Mouse (Mus musculus): ENCODE measurements at regions not wholly inside any gene's neighbourhood (a gene's known extent, or its start where the extent isn't known, plus 50 kb on each side); places are given as distances from the start of the nearest gene placed in this dataset.

- Histone ChIP-seq H3K9me3 (ENCODE audit: low read length) (no peaks in the 10 kb centered on the region), H3K4me2 (replicated peaks; ENCODE audit: low read depth, low read length) (no peak overlapping the region), H3K9ac (replicated peaks; ENCODE audit: low read depth) (no peak overlapping the region), H3K27me3 (replicated peaks; ENCODE audit: insufficient read depth, low read length) (no peaks in the 10 kb centered on the region), H3K4me1 (ENCODE audit: insufficient read depth, low read depth, low read length) (no peaks in the 10 kb centered on the region), H3K4me3 (ENCODE audit: low read depth, low read length) (no peak overlapping the region), H3K36me3 (ENCODE audit: insufficient read depth, low read length) (no peaks in the 10 kb centered on the region), H3K27ac (ENCODE audit: low read length) (no peak overlapping the region)
- DNase-seq (ENCODE audit: low spot score) (no peak), ATAC-seq (no peak)
- 34% methylated on average over 6 of the region's 6 CpGs for WGBS
- TF ChIP-seq CTCF (IDR thresholded peaks at IDR 0.05): no peak
Observed at GRCm38 (mm10) chr6:145310601-145311000, 60.6 kb upstream of the Kras start.

DNA sequence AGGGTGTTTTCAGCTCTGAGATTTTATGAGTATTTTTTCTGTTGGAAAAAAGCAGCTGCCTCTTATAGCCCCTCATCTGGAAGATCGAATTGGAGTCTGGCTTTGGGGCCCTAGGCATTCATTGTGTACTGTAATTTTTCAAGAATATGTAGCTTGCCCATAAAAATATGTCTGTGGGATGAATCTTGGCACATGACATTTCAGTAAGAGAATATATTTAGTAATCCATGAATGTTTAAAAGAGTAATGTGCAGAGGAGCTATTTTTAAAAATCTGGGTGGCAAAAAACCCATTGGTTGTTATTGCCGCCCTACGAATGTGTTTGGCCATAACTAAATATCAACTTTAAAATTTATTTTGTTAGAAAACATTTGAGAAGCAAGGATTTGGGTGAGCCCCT, 59.0 kb upstream of the Kras start:
- WGBS: 74% methylated on average over 3 of the region's 3 CpGs
- Histone ChIP-seq H3K4me1 (ENCODE audit: insufficient read depth, low read depth, low read length) (no peaks in the 10 kb centered on the region), H3K9ac (replicated peaks; ENCODE audit: low read depth) (no peak overlapping the region), H3K27ac (ENCODE audit: low read length) (no peak overlapping the region), H3K27me3 (replicated peaks; ENCODE audit: insufficient read depth, low read length) (no peaks in the 10 kb centered on the region), H3K4me3 (ENCODE audit: low read depth, low read length) (no peak overlapping the region), H3K36me3 (ENCODE audit: insufficient read depth, low read length) (no peaks in the 10 kb centered on the region), H3K4me2 (replicated peaks; ENCODE audit: low read depth, low read length) (no peak overlapping the region), H3K9me3 (ENCODE audit: low read length) (no peaks in the 10 kb centered on the region)
- no peak for ATAC-seq
- no peak for DNase-seq (ENCODE audit: low spot score)
- TF ChIP-seq CTCF (IDR thresholded peaks at IDR 0.05): no peak
- no peak for TF ChIP-seq EP300 (IDR thresholded peaks at IDR 0.05)

GRCm38 (mm10) chr6:145307237-145307636, 57.2 kb upstream of the Kras start:
- Histone ChIP-seq H3K27ac (ENCODE audit: low read length) (no peak overlapping the region), H3K4me2 (replicated peaks; ENCODE audit: low read depth, low read length) (no peak overlapping the region), H3K9me3 (ENCODE audit: low read length) (no peaks in the 10 kb centered on the region), H3K4me1 (ENCODE audit: insufficient read depth, low read depth, low read length) (peaks cover 5% of the 10 kb centered on the region; the same call in 1 of the 2 replicates), H3K36me3 (ENCODE audit: insufficient read depth, low read length) (no peaks in the 10 kb centered on the region), H3K4me3 (ENCODE audit: low read depth, low read length) (no peak overlapping the region), H3K9ac (replicated peaks; ENCODE audit: low read depth) (no peak overlapping the region), H3K27me3 (replicated peaks; ENCODE audit: insufficient read depth, low read length) (no peaks in the 10 kb centered on the region)
- DNase-seq (ENCODE audit: low spot score) (peak; percentile 39), ATAC-seq (peak; percentile 50)
- WGBS: 90% methylated on average over 8 of the region's 8 CpGs
- no peak for TF ChIP-seq EP300 (IDR thresholded peaks at IDR 0.05)
- no peak for TF ChIP-seq CTCF (IDR thresholded peaks at IDR 0.05)

GRCm38 (mm10) chr6:145306331-145307124, 56.5 kb upstream of the Kras start:
- no peak overlapping the region for H3K4me2 ChIP-seq (replicated peaks; ENCODE audit: low read depth, low read length)
- no peaks in the 10 kb centered on the region for H3K36me3 ChIP-seq (ENCODE audit: insufficient read depth, low read length)
- H3K27ac ChIP-seq (ENCODE audit: low read length): no peak overlapping the region
- no peak overlapping the region for H3K9ac ChIP-seq (replicated peaks; ENCODE audit: low read depth)
- H3K9me3 ChIP-seq (ENCODE audit: low read length): no peaks in the 10 kb centered on the region
- H3K4me3 ChIP-seq (ENCODE audit: low read depth, low read length): no peak overlapping the region
- DNase-seq (ENCODE audit: low spot score) (peak; percentile 79), ATAC-seq (peak; percentile 74)
- peaks cover 5% of the 10 kb centered on the region; the same call in 1 of the 2 replicates for H3K4me1 ChIP-seq (ENCODE audit: insufficient read depth, low read depth, low read length)
- no peaks in the 10 kb centered on the region for H3K27me3 ChIP-seq (replicated peaks; ENCODE audit: insufficient read depth, low read length)
- TF ChIP-seq CTCF (IDR thresholded peaks at IDR 0.05) (no peak), EP300 (IDR thresholded peaks at IDR 0.05) (no peak)
- WGBS: 57% methylated on average over 18 of the region's 18 CpGs

- DNase-seq (ENCODE audit: low spot score): no peak
- Histone ChIP-seq H3K36me3 (ENCODE audit: insufficient read depth, low read length) (no peaks in the 10 kb centered on the region), H3K27ac (ENCODE audit: low read length) (no peak overlapping the region), H3K27me3 (replicated peaks; ENCODE audit: insufficient read depth, low read length) (no peaks in the 10 kb centered on the region), H3K9me3 (ENCODE audit: low read length) (no peaks in the 10 kb centered on the region), H3K4me1 (ENCODE audit: insufficient read depth, low read depth, low read length) (peaks cover 5% of the 10 kb centered on the region; the same call in 1 of the 2 replicates), H3K4me3 (ENCODE audit: low read depth, low read length) (no peak overlapping the region), H3K9ac (replicated peaks; ENCODE audit: low read depth) (no peak overlapping the region), H3K4me2 (replicated peaks; ENCODE audit: low read depth, low read length) (no peak overlapping the region)
- TF ChIP-seq CTCF (IDR thresholded peaks at IDR 0.05) (no peak), EP300 (IDR thresholded peaks at IDR 0.05) (no peak)
- ATAC-seq: no peak
- 92% methylated on average over 5 of the region's 5 CpGs for WGBS
Observed at GRCm38 (mm10) chr6:145305669-145306068, 55.6 kb upstream of the Kras start.

DNA sequence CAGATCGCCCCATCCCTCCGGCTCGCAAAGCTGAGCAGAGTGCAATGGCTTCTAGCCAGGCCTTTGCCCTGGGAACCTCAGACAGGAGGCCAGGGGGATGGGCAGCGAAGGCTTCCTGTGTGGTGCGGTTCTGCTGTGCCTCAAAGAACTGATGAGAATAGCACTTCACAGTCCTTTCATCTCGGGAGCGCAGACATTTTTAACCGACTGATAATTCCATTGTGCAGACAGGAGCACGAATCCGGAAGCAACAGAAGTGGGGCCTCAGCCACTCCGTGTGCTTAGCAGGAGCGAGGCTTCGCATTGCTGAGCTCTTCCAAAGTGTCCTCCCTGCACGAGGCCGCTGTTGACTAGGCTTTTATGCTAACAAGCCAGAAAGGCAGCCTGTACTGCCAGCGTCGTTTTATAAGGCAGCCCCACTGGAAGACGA, 53.6 kb upstream of the Kras start:
- Histone ChIP-seq H3K27ac (ENCODE audit: low read length) (0 out of 2 replicates have a peak overlapping the region, but pooled peaks have one; percentile 26), H3K9ac (replicated peaks; ENCODE audit: low read depth) (no peak overlapping the region), H3K4me3 (ENCODE audit: low read depth, low read length) (peak overlapping the region; percentile 28), H3K27me3 (replicated peaks; ENCODE audit: insufficient read depth, low read length) (no peaks in the 10 kb centered on the region), H3K9me3 (ENCODE audit: low read length) (no peaks in the 10 kb centered on the region), H3K4me2 (replicated peaks; ENCODE audit: low read depth, low read length) (peak overlapping the region; percentile 51), H3K4me1 (ENCODE audit: insufficient read depth, low read depth, low read length) (peaks cover 5% of the 10 kb centered on the region; the same call in 1 of the 2 replicates), H3K36me3 (ENCODE audit: insufficient read depth, low read length) (no peaks in the 10 kb centered on the region)
- 3% methylated on average over 18 of the region's 18 CpGs for WGBS
- ATAC-seq (peak; percentile 50; the same call in 1 of the 2 replicates), DNase-seq (ENCODE audit: low spot score) (peak; percentile 45)
- TF ChIP-seq EP300 (IDR thresholded peaks at IDR 0.05) (no peak), CTCF (IDR thresholded peaks at IDR 0.05) (no peak)
